Comparison of ENCODE assay signal across 8 mouse cellular contexts in the genomic region with DNA sequence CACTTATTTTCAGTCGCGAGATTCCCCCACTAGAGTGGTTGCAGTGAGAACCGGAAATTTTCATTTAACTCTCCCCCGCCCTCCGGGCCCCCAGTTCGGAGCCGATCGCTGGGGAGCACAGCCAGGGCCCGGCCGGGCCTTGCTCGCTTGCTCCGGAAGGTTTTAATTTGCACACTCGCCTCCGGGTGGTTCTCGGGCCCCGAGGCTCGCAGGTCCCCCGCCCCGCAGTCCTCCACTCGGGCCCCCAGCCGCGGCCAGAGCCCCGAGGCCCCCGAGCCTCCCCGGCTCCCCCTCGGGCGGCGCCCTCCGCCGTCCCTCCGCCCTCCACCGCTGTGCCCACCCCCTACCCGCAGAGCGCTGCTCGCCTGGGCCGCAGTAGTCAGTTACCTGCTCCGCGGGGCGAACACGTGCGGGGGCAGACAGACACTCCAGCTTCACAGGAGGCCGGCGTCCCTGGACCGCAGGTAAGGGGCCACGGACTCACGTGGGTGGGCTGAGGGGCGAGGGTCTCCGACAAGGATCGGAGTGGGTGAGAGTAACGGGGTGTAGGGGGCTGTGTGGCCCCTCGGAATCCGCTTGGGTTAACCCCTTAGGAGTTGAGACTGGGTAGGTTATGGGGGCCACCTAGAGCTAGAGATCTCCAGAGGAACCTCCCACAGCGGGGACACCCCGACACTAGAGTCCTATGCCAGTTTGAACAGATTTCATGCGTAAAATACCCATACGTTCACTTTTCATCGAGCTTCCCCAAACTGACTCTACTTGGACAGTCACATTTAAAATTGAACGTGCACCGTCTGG. TPM values are rescaled to one million over a fixed set of nuclear protein-coding genes. Genes with fewer than 3 reads are reported as not detected.
DNase-seq lines count a peak whose midpoint lies in the region; ATAC-seq and TF ChIP-seq lines count a peak whose summit lies in the region.

Gene Cdk6, plus strand, starts transcription at position 375 of the 801 bp plus-strand sequence.

- no peak for TF ChIP-seq CTCF in stomach, postnatal 0 days (IDR thresholded peaks at IDR 0.05; ENCODE audit: low read depth)

- H3K4me2 ChIP-seq in embryonic facial prominence, embryonic 14.5 days (ENCODE audit: low read depth, low read length) = peak within 1 kb of the TSS; percentile 96
- H3K4me2 ChIP-seq in liver, embryonic 13.5 days = peak within 1 kb of the TSS; percentile 97
- peak within 1 kb of the TSS; percentile 99 for H3K4me2 ChIP-seq in stomach, postnatal 0 days (replicated peaks; ENCODE audit: low read depth)

- H3K9me3 ChIP-seq in embryonic facial prominence, embryonic 14.5 days (ENCODE audit: control insufficient read depth, low read length) = no peaks in the 10 kb centered on the region
- H3K9me3 ChIP-seq in heart, embryonic 10.5 days = no peaks in the 10 kb centered on the region
- H3K9me3 ChIP-seq in liver, embryonic 13.5 days (replicated peaks) = no peaks in the 10 kb centered on the region
- H3K9me3 ChIP-seq in stomach, postnatal 0 days (ENCODE audit: control insufficient read depth, low read length) = no peaks in the 10 kb centered on the region

- H3K9ac ChIP-seq in embryonic facial prominence, embryonic 14.5 days (ENCODE audit: low read depth, low read length) = peak within 1 kb of the TSS; percentile 76
- H3K9ac ChIP-seq in liver, embryonic 13.5 days = peak within 1 kb of the TSS; percentile 79
- peak within 1 kb of the TSS; percentile 79 for H3K9ac ChIP-seq in stomach, postnatal 0 days (ENCODE audit: low read length)

- peak within 1 kb of the TSS; percentile 88 for H3K27ac ChIP-seq in embryonic facial prominence, embryonic 14.5 days (replicated peaks; ENCODE audit: low read depth, low read length)
- H3K27ac ChIP-seq in heart, embryonic 10.5 days = peak within 1 kb of the TSS; percentile 92
- H3K27ac ChIP-seq in liver, embryonic 13.5 days = peak within 1 kb of the TSS; percentile 79
- peak within 1 kb of the TSS; percentile 89 for H3K27ac ChIP-seq in stomach, postnatal 0 days (replicated peaks)

- DNase-seq in 3134 (ENCODE audit: extremely low read depth, insufficient read length, low spot score) = peak; percentile 72
- peak; percentile 53 to 55 for DNase-seq in adrenal gland, adult 18-20 months (ENCODE audit: low spot score in 2 of 2)
- DNase-seq in embryonic facial prominence, embryonic 14.5 days (ENCODE audit: low spot score) = peak; percentile 44
- peak; percentile 85 for DNase-seq in heart, embryonic 10.5 days (ENCODE audit: low spot score)
- DNase-seq in kidney, adult 9 months = peak; percentile 44
- peak; percentile 20 for DNase-seq in liver, embryonic 13.5 days
- peak; percentile 51 for DNase-seq in naive thymus-derived CD4-positive, alpha-beta T cell, adult 2 months (ENCODE audit: low read depth)
- DNase-seq in stomach, postnatal 0 days (ENCODE audit: low spot score) = peak; percentile 59

- no peak for TF ChIP-seq EP300 in stomach, postnatal 0 days (optimal IDR thresholded peaks at IDR 0.05)

- H3K4me3 ChIP-seq in embryonic facial prominence, embryonic 14.5 days (ENCODE audit: low read depth, low read length) = peak within 1 kb of the TSS; percentile 66
- H3K4me3 ChIP-seq in heart, embryonic 10.5 days = peak within 1 kb of the TSS; percentile 75
- peak within 1 kb of the TSS; percentile 73 for H3K4me3 ChIP-seq in liver, embryonic 13.5 days (replicated peaks)
- peak within 1 kb of the TSS; percentile 75 for H3K4me3 ChIP-seq in stomach, postnatal 0 days (ENCODE audit: low read depth, low read length)

- no peaks in the 10 kb centered on the region for H3K27me3 ChIP-seq in embryonic facial prominence, embryonic 14.5 days (replicated peaks; ENCODE audit: control insufficient read depth, insufficient read depth, low read length)
- no peaks in the 10 kb centered on the region for H3K27me3 ChIP-seq in heart, embryonic 10.5 days (ENCODE audit: insufficient read depth, poor library complexity, severe bottlenecking)
- peaks cover 12% of the 10 kb centered on the region; the same call in 1 of the 2 replicates for H3K27me3 ChIP-seq in liver, embryonic 13.5 days
- H3K27me3 ChIP-seq in stomach, postnatal 0 days (ENCODE audit: control insufficient read depth, insufficient read depth, low read length) = no peaks in the 10 kb centered on the region

- WGBS in embryonic facial prominence, embryonic 14.5 days = 0% methylated on average over 36 of the region's 59 CpGs
- WGBS in heart, embryonic 10.5 days = under 1% methylated on average over 59 of the region's 59 CpGs
- WGBS in liver, embryonic 13.5 days (ENCODE audit: insufficient replicate concordance) = under 1% methylated on average over 59 of the region's 59 CpGs
- WGBS in stomach, postnatal 0 days = 1% methylated on average over 54 of the region's 59 CpGs

- ATAC-seq in embryonic facial prominence, embryonic 14.5 days (ENCODE audit: low read depth) = peak; percentile 42
- ATAC-seq in liver, embryonic 13.5 days (ENCODE audit: low read depth) = peak; percentile 53
- peak; percentile 40 for ATAC-seq in stomach, postnatal 0 days (ENCODE audit: low FRiP score, low TSS enrichment)

- no peaks in the 10 kb centered on the region for H3K4me1 ChIP-seq in embryonic facial prominence, embryonic 14.5 days (ENCODE audit: control insufficient read depth, insufficient read depth, low read length)
- no peaks in the 10 kb centered on the region for H3K4me1 ChIP-seq in heart, embryonic 10.5 days
- H3K4me1 ChIP-seq in liver, embryonic 13.5 days (replicated peaks) = peaks cover 19% of the 10 kb centered on the region
- no peaks in the 10 kb centered on the region for H3K4me1 ChIP-seq in stomach, postnatal 0 days (replicated peaks; ENCODE audit: control insufficient read depth, insufficient read depth)

- no peaks in the 10 kb centered on the region for H3K36me3 ChIP-seq in embryonic facial prominence, embryonic 14.5 days (ENCODE audit: control insufficient read depth, insufficient read depth, low read length)
- no peaks in the 10 kb centered on the region for H3K36me3 ChIP-seq in heart, embryonic 10.5 days
- H3K36me3 ChIP-seq in liver, embryonic 13.5 days = 0 out of 2 replicates have a peak, but pooled peaks cover 3% of the 10 kb centered on the region
- H3K36me3 ChIP-seq in stomach, postnatal 0 days (ENCODE audit: control insufficient read depth, insufficient read depth, low read length) = no peaks in the 10 kb centered on the region

RNA-seq across cellular contexts. Expression of gene Cdk6, which starts in this region (rescaled TPM):
- total RNA-seq in adrenal gland, adult 18-20 months (2021) = 10 to 100 TPM in 1 of 2 experiments, 1 to 10 TPM in 1; 9.5 to 17.1 TPM
- polyA plus RNA-seq in embryonic facial prominence, embryonic 14.5 days (2014; fragmentation: Nextera tagmentation; extraction: Ambion mirVana) = 20.9 and 21.3 TPM in 2 replicates
- polyA plus RNA-seq in heart, embryonic 10.5 days (2016; fragmentation: Nextera tagmentation; extraction: Ambion mirVana) = 20.9 and 32.4 TPM in 2 replicates
- 23.0 and 26.0 TPM in 2 replicates for polyA plus RNA-seq in liver, embryonic 13.5 days (2015; fragmentation: Nextera tagmentation; extraction: Ambion mirVana)
- 15.7 and 16.6 TPM in 2 replicates for polyA plus RNA-seq in stomach, postnatal 0 days (2015; fragmentation: Nextera tagmentation; extraction: Ambion mirVana)

Comparison
In these comparisons a context has a peak if more than half of its experiments do, and no peak if none do; other contexts are left out.
1. Peak in every context shown above with its lines: DNase-seq, ATAC-seq, H3K4me3 ChIP-seq and H3K27ac ChIP-seq.
2. DNase-seq: peak in every context shown above with its lines; median percentile 85 in heart, embryonic 10.5 days; 72 in 3134; 59 in stomach, postnatal 0 days; 54 in adrenal gland, adult 18-20 months; 51 in naive thymus-derived CD4-positive, alpha-beta T cell, adult 2 months; 44 in embryonic facial prominence, embryonic 14.5 days; 44 in kidney, adult 9 months; 20 in liver, embryonic 13.5 days.